Mouse (Mus musculus) brown adipose tissue, adult 24 weeks (tissue): ENCODE data around the gene Slc5a10. TPM values are rescaled to one million over a fixed set of nuclear protein-coding genes. Genes with fewer than 3 reads are reported as not detected.
"Not testable (repeated sequence)": the region's sequence is repeated elsewhere in the genome, so short reads cannot be mapped to it uniquely, and the experiment has no call there.

ENCODE experiments used
- H3K27ac ChIP-seq: fragments of 200-500 bp; replicated peaks from 2 replicates; pipeline ENCODE4 v1.5.1; 2012; ENCODE audit warnings: low read depth, mild to moderate bottlenecking, low read length
- H3K4me1 ChIP-seq: fragments of 200-500 bp; 2 replicates; pipeline ENCODE4 v1.6.1; 2012; ENCODE audit warnings: low read length, mixed read lengths; ENCODE audit not compliant: control insufficient read depth, insufficient read depth, insufficient read length
- H3K4me3 ChIP-seq: fragments of 200-500 bp; 2 replicates; pipeline ENCODE4 v1.5.1; 2012; ENCODE audit warnings: low read depth, mild to moderate bottlenecking, low read length, moderate library complexity; ENCODE audit not compliant: insufficient read depth
- polyA plus RNA-seq: library from polyadenylated mRNA; stranded (reverse); fragments of >200 nt; gene quantifications from 2 replicates; pipeline ENCODE4 v1.2.4, GENCODE M21; 2012; ENCODE audit not compliant: missing spikeins, insufficient read depth, insufficient read length

Slc5a10 gene
- polyA plus RNA-seq, 1 experiment = not detected

DNA sequence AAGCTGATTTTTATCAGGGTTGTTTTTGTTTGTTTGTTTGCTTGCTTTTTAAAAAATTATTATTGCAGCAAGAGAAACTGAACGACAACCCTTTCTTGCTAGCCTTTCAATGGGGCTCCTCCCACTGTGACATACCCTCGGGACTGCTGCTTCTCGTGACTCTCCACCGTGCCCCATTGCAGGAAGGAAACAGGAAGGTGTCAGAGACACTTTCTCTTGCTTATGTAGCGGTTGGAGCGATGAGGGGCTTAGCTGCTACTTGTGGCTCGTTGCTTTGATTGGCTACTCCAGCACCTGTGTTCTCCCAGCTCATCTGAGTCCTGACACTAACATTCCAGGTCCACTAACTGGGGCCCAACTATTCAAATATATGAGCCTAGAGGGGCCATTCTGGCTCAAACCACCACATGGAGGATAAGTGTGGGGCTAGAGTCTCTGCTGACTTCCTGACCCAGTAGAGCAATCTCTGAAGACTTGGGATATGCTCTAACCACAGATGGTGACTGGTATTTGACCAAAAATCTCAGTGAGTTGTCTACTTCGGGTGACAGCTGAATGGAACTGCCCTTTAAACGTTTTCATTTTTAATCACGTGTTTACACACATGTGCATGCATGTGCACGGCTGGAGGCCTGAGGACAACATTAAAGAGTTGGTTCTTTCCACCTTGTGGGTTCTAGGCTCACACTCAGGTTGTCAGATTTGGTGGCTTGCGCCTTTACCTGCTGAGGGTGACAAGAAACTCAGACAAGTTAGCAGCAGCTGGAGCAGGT is 81.7 kb downstream of the Slc5a10 start:
- H3K4me3 ChIP-seq = no peak overlapping the region
- H3K27ac ChIP-seq = no peak overlapping the region
- peaks cover 17% of the 10 kb centered on the region for H3K4me1 ChIP-seq

DNA sequence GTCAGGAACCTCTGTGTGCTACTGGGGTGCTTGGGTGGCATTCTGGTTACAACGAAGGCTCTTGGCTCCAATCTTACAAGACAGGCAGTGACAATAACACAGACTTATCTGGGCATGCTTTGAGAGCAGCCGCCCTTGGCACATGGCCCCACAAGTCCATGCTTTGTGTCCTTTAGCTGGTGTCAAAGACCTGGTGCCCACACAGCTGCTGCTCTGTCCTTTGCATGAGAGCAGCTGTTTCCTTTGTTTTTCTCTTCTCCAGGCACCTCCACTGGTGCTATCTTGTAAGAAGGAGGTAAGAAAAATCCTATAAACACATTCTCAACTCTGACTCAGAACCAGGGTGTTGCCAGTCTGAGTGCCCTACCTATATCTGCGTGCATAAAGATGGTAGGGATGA is 82.8 kb downstream of the Slc5a10 start:
- H3K4me1 ChIP-seq = peaks cover 12% of the 10 kb centered on the region
- no peak overlapping the region for H3K27ac ChIP-seq
- no peak overlapping the region for H3K4me3 ChIP-seq

DNA sequence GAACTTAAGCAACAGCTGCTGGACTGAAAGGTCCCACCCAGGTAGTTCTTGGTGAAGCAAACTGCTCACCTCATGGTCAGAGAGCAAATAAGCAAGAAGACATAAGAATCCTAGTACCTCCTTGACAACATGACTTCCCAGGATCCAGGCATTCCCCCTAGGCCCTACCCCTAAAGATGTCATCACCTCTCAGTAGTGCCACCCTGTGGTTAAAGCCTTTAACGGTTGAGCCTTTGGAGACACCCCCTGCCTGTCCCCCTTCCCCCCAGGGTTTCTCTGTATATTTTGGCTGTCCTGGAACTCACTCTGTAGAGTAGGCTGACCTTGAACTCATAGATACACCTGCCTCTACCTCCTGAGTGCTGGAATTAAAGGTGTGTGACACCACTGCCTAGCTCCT is 83.2 kb downstream of the Slc5a10 start:
- Histone ChIP-seq H3K27ac (no peak overlapping the region), H3K4me1 (peaks cover 8% of the 10 kb centered on the region)

DNA sequence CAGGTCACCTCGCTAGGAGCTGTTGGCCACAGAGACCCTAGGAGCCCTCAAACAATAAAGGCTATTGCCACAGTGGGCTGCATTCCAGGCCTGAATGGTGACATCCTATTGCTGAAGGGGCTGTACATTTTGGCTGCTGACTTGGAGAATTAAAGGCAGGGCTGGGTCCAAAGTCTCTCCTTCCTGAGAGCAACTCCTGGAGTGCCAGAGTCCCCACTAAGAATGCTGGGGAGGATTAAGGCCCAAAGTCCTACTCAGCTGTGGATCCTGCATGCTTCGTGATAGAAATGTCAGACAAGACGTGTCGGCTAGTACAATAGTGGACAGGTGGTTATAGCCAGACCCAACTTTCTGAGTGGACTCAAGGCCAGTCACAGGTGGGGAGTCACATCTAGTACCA is 84.3 kb downstream of the Slc5a10 start:
- not testable (repeated sequence) for H3K4me1 ChIP-seq, H3K27ac ChIP-seq, H3K4me3 ChIP-seq

More for the DNA sequence above, 83.2 kb downstream of the Slc5a10 start:
- H3K4me3 ChIP-seq = no peak overlapping the region

DNA sequence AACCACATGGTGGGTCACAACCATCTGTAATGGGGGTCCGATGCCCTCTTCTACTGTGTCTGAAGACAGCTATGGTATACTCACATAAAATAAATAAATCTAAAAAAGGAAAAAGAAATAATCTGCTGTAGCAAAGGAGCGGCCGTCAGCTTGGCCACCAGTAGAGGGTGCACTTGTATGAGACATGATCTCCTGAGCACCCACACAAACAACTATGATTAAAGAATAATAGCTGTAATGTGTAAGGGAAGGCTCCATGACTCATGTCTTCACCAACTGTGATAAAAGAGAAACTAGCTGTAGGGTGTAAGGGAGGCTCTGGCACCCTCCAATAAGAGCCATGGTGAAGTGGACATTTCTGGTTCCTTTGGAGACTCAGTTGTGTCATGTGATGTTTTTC is 91.0 kb downstream of the Slc5a10 start:
- Histone ChIP-seq H3K4me3 (no peak overlapping the region), H3K4me1 (no peaks in the 10 kb centered on the region), H3K27ac (no peak overlapping the region)

DNA sequence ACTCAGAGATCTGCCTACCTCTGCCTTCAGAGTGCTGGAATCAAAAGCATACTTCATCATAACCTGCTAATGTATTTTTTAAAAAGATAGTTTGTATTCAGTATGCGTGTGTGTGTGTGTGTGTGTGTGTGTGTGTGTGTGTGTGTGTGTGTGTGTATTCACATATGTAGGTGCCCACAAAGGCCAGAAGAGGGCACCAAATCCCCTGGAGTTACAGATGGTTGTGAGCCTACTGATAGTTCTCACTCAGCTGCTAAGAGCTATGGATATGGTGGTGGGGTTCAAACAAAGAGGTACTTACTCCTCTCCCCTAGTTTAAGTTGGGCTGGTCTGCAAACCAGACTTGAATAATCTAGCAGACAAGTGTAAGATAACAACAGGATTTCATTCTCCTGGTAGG is 94.1 kb downstream of the Slc5a10 start:
- Histone ChIP-seq H3K4me1 (no peaks in the 10 kb centered on the region), H3K4me3 (no peak overlapping the region), H3K27ac (no peak overlapping the region)

DNA sequence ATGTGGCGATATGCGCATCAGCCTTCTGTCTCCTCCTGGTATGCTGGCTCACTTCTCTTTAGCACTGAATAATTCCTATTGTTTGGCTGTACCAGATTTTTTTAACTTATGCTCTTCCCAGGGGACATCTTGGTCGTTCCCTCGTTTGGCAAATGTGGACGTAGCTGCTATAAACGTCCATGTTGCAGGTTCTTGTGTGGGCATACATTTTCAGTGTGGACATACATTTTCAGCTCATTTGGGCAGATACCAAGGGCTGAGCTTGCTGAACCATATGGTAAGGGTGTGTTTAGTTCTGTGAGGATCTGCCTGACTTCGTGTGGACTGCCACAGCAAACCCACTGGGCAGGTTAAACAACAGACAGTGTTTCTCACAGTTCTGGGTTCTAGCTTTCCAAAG is 95.5 kb downstream of the Slc5a10 start:
- 0 out of 2 replicates have a peak, but pooled peaks cover 2% of the 10 kb centered on the region for H3K4me1 ChIP-seq
- no peak overlapping the region for H3K27ac ChIP-seq

More for the DNA sequence above, 95.5 kb downstream of the Slc5a10 start:
- no peak overlapping the region for H3K4me3 ChIP-seq

Other genes with a start within 250 kb of the Slc5a10 start
- 1.8 and 2.0 TPM in 2 replicates for gene Mfap4, start 235.4 kb downstream of the Slc5a10 start, polyA plus RNA-seq
- gene Mapk7, start 226.4 kb downstream of the Slc5a10 start, polyA plus RNA-seq = 3.0 and 3.7 TPM in 2 replicates
- 7.5 and 8.2 TPM in 2 replicates for gene B9d1, start 215.7 kb downstream of the Slc5a10 start, polyA plus RNA-seq
- gene Epn2, start 141.1 kb downstream of the Slc5a10 start, polyA plus RNA-seq = 20.2 and 29.1 TPM in 2 replicates
- 5.8 and 8.6 TPM in 2 replicates for gene Grap, start 67.6 kb downstream of the Slc5a10 start, polyA plus RNA-seq
- 0.63 and 1.1 TPM in 2 replicates for gene Fam83g, start 36.7 kb downstream of the Slc5a10 start, polyA plus RNA-seq
- 22.0 and 28.2 TPM in 2 replicates for gene Prpsap2, start 41.3 kb upstream of the Slc5a10 start, polyA plus RNA-seq
- 15.5 and 21.6 TPM in 2 replicates for gene Ulk2, start 134.2 kb upstream of the Slc5a10 start, polyA plus RNA-seq
- 10.1 and 12.4 TPM in 2 replicates for gene Akap10, start 209.4 kb upstream of the Slc5a10 start, polyA plus RNA-seq
- gene Specc1, start 235.9 kb upstream of the Slc5a10 start, polyA plus RNA-seq = 0.58 and 2.5 TPM in 2 replicates